Mouse (Mus musculus) CH12.LX (cell line): ENCODE measurements at regions not wholly inside any gene's neighbourhood (a gene's known extent, or its start where the extent isn't known, plus 50 kb on each side); places are given as distances from the start of the nearest gene placed in this dataset.

Source experiments
- DNase-seq: peaks from one replicate; pipeline ENCODE4 v3.0.0-alpha.2; 2013; ENCODE audit errors: extremely low read depth
- H3K27ac ChIP-seq: 2 replicates; pipeline ENCODE4 v1.5.1; 2012; ENCODE audit warnings: low read depth, mild to moderate bottlenecking, control low read depth, moderate library complexity; ENCODE audit not compliant: insufficient read depth
- H3K27me3 ChIP-seq: replicated peaks from 2 replicates; pipeline ENCODE3; 2012; ENCODE audit warnings: inconsistent platforms
- H3K36me3 ChIP-seq, 2 experiments: replicated peaks in 1 of 2; 2 replicates each; pipeline versions ENCODE3 to v1.6.1; 2012; ENCODE audit warnings: inconsistent platforms in 1 of 2, low read length in 1 of 2, mild to moderate bottlenecking in 1 of 2, mixed read lengths in 1 of 2, moderate library complexity in 1 of 2; ENCODE audit not compliant: control insufficient read depth in 1 of 2, insufficient read depth in 1 of 2
- H3K4me1 ChIP-seq, 2 experiments: 2 replicates each; pipeline ENCODE4 v1.6.1; 2012; ENCODE audit warnings: inconsistent platforms in 1 of 2, moderate library complexity in 1 of 2; ENCODE audit not compliant: insufficient read depth in 2 of 2, control insufficient read depth in 1 of 2
- H3K4me2 ChIP-seq: 2 replicates; pipeline ENCODE4 v1.6.1; 2012; ENCODE audit warnings: low read depth, mild to moderate bottlenecking, control low read depth; ENCODE audit not compliant: poor library complexity, insufficient read depth, severe bottlenecking
- H3K4me3 ChIP-seq, 3 experiments: fragments of 150-350 bp in 1 of 3; sonication (generic) in 1 of 3; replicated peaks in 1 of 3; 2 replicates each; pipeline versions ENCODE3 to v1.5.1; 2011 to 2012; ENCODE audit warnings: low read depth in 2 of 3, low read length in 2 of 3, mild to moderate bottlenecking in 2 of 3, moderate library complexity in 2 of 3, control low read depth in 1 of 3, improper control_type of control experiment in 1 of 3, inconsistent platforms in 1 of 3, mixed read lengths in 1 of 3; ENCODE audit not compliant: poor library complexity in 1 of 3
- H3K79me2 ChIP-seq: replicated peaks from 2 replicates; pipeline ENCODE4 v1.6.1; 2012; ENCODE audit warnings: mild to moderate bottlenecking, moderate library complexity; ENCODE audit not compliant: control insufficient read depth, poor library complexity, insufficient read depth, severe bottlenecking; ENCODE audit errors: extremely low read depth
- H3K9ac ChIP-seq: 2 replicates; pipeline ENCODE4 v1.6.1; 2012; ENCODE audit warnings: low read depth, mild to moderate bottlenecking, control low read depth, moderate library complexity; ENCODE audit not compliant: insufficient read depth
- H3K9me3 ChIP-seq: replicated peaks from 2 replicates; pipeline ENCODE3; 2012; ENCODE audit warnings: low read length, inconsistent platforms, mixed read lengths
- E2F4 ChIP-seq: IDR thresholded peaks from 2 replicates; pipeline ENCODE4 v1.6.1; 2011; ENCODE audit warnings: low read depth, low read length, improper control_type of control experiment; ENCODE audit not compliant: insufficient replicate concordance
- EP300 ChIP-seq: IDR thresholded peaks from 2 replicates; pipeline ENCODE4 v1.6.1; 2011; ENCODE audit warnings: low read length, improper control_type of control experiment
- ETS1 ChIP-seq: conservative IDR thresholded peaks from 2 replicates; pipeline ENCODE4 v1.6.1; 2012; ENCODE audit warnings: low read depth, mild to moderate bottlenecking, inconsistent platforms, low read length, improper control_type of control experiment, moderate library complexity
- GABPA ChIP-seq: IDR thresholded peaks from 2 replicates; pipeline ENCODE4 v1.6.1; 2012; ENCODE audit warnings: low read depth, low read length, improper control_type of control experiment, inconsistent platforms; ENCODE audit not compliant: insufficient replicate concordance
- HCFC1 ChIP-seq: IDR thresholded peaks from 2 replicates; pipeline ENCODE4 v1.6.1; 2012; ENCODE audit warnings: low read depth, mild to moderate bottlenecking, inconsistent platforms, low read length, improper control_type of control experiment
- IRF4 ChIP-seq: IDR thresholded peaks from 2 replicates; pipeline ENCODE4 v1.6.1; 2014; ENCODE audit warnings: low read depth, mild to moderate bottlenecking, inconsistent platforms, low read length, improper control_type of control experiment
- KAT2A ChIP-seq: IDR thresholded peaks from 2 replicates; pipeline ENCODE4 v1.6.1; 2012; ENCODE audit warnings: low read length, improper control_type of control experiment, inconsistent platforms; ENCODE audit not compliant: insufficient replicate concordance
- MAFK ChIP-seq: IDR thresholded peaks from 2 replicates; pipeline ENCODE4 v1.6.1; 2011; ENCODE audit warnings: low read length, improper control_type of control experiment; ENCODE audit not compliant: insufficient replicate concordance
- MAZ ChIP-seq: IDR thresholded peaks from 2 replicates; pipeline ENCODE4 v1.6.1; 2012; ENCODE audit warnings: low read depth, mild to moderate bottlenecking, inconsistent platforms, low read length, improper control_type of control experiment, moderate library complexity
- MYC ChIP-seq: IDR thresholded peaks from 2 replicates; pipeline ENCODE4 v1.6.1; 2011; ENCODE audit warnings: low read depth, mild to moderate bottlenecking, improper control_type of control experiment, low read length
- NRF1 ChIP-seq: IDR thresholded peaks from 2 replicates; pipeline ENCODE4 v1.6.1; 2014; ENCODE audit warnings: low read depth, mild to moderate bottlenecking, inconsistent platforms, low read length, improper control_type of control experiment, moderate library complexity
- PAX5 ChIP-seq: IDR thresholded peaks from 2 replicates; pipeline ENCODE4 v1.6.1; 2012; ENCODE audit warnings: low read length, inconsistent platforms, mixed read lengths
- POLR2A ChIP-seq: IDR thresholded peaks from 2 replicates; pipeline ENCODE4 v1.6.1; 2011; ENCODE audit warnings: low read depth, mild to moderate bottlenecking, improper control_type of control experiment, low read length
- POLR2AphosphoS2 ChIP-seq: IDR thresholded peaks from 2 replicates; pipeline ENCODE4 v1.6.1; 2011; ENCODE audit warnings: low read depth, low read length, improper control_type of control experiment
- SIN3A ChIP-seq: IDR thresholded peaks from 2 replicates; pipeline ENCODE4 v1.6.1; 2012; ENCODE audit warnings: low read length, improper control_type of control experiment, inconsistent platforms
- SMC3 ChIP-seq: IDR thresholded peaks from 2 replicates; pipeline ENCODE4 v1.6.1; 2011; ENCODE audit warnings: low read depth, low read length, improper control_type of control experiment
- TBP ChIP-seq: conservative IDR thresholded peaks from 2 replicates; pipeline ENCODE4 v1.6.1; 2011; ENCODE audit warnings: low read depth, low read length, improper control_type of control experiment
- TCF12 ChIP-seq: IDR thresholded peaks from 2 replicates; pipeline ENCODE4 v1.6.1; 2014; ENCODE audit warnings: low read depth, mild to moderate bottlenecking, inconsistent platforms, low read length, improper control_type of control experiment
- UBTF ChIP-seq: IDR thresholded peaks from 2 replicates; pipeline ENCODE4 v1.6.1; 2012; ENCODE audit warnings: low read depth, mild to moderate bottlenecking, inconsistent platforms, low read length, improper control_type of control experiment, moderate library complexity
- USF2 ChIP-seq: conservative IDR thresholded peaks from 2 replicates; pipeline ENCODE4 v1.6.1; 2011; ENCODE audit warnings: low read depth, low read length, improper control_type of control experiment
- ZKSCAN1 ChIP-seq: IDR thresholded peaks from 2 replicates; pipeline ENCODE4 v1.6.1; 2012; ENCODE audit warnings: low read depth, inconsistent platforms, low read length, improper control_type of control experiment, borderline replicate concordance
- ZNF384 ChIP-seq: IDR thresholded peaks from 2 replicates; pipeline ENCODE4 v1.6.1; 2012; ENCODE audit warnings: low read depth, low read length, improper control_type of control experiment, inconsistent platforms
- dilution Hi-C: fragments of 300-500 bp; cut with MboI; formaldehyde crosslinking; loops from 2 replicates; pipeline ENCODE4 v1.14.3; 2020; ENCODE audit warnings: low sequenced_read_pairs; ENCODE audit not compliant: extremely low pct_unique_long_range_greater_than_20kb, extremely low pct_ligation_motif_present
- in situ Hi-C: fragments of 300-500 bp; cut with MboI; formaldehyde crosslinking; loops from 3 replicates; pipeline ENCODE4 v1.14.3; 2019; ENCODE audit warnings: low sequenced_read_pairs, low pct_ligation_motif_present, low pct_unique_long_range_greater_than_20kb, mixed read lengths

DNA sequence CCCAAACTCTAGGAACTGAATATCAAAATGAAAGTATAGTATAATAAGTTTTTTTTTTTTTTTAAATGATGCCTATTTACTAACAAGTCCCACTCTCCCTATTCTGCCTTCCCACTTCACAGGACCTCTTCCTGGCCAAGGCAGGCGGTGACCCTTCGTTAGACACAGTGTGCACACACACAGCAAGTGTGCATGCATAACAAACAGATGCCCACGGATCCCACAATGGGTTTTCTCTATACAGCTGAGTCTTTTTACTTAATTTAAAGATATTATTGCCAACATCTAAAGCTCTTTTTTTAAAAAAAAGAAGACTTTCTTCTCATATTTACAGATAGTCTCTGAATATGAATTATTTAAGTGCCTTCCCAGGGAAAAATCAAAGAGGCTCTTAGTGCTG, 434.5 kb upstream of the Pou3f3 start:
- no peak overlapping the region for H3K4me3 ChIP-seq
- dilution Hi-C loops = no loop called here
- no peak overlapping the region for H3K27ac ChIP-seq
- no peaks in the 10 kb centered on the region for H3K4me1 ChIP-seq
- H3K4me2 ChIP-seq = no peak overlapping the region
- in situ Hi-C loops = no loop called here
- H3K9me3 ChIP-seq = peaks cover 58% of the 10 kb centered on the region
- H3K79me2 ChIP-seq = no peaks in the 10 kb centered on the region
- H3K27me3 ChIP-seq = no peaks in the 10 kb centered on the region
- H3K9ac ChIP-seq = no peak overlapping the region
- H3K36me3 ChIP-seq = no peaks in the 10 kb centered on the region
- no peak for DNase-seq
- TF ChIP-seq EP300 = no peak
- TF ChIP-seq SIN3A = no peak
- no peak for TF ChIP-seq HCFC1
- no peak for TF ChIP-seq MYC
- TF ChIP-seq IRF4 = no peak
- TF ChIP-seq GABPA = no peak
- no peak for TF ChIP-seq E2F4
- no peak for TF ChIP-seq SMC3
- no peak for TF ChIP-seq MAFK
- TF ChIP-seq PAX5 = no peak
- no peak for TF ChIP-seq KAT2A
- no peak for TF ChIP-seq ETS1
- TF ChIP-seq POLR2AphosphoS2 = no peak
- TF ChIP-seq TCF12 = no peak
- TF ChIP-seq TBP = no peak
- TF ChIP-seq UBTF = no peak
- TF ChIP-seq MAZ = no peak
- no peak for TF ChIP-seq ZNF384
- TF ChIP-seq USF2 = no peak
- TF ChIP-seq ZKSCAN1 = no peak

GRCm38 (mm10) chr1:42261800-42262199, 433.8 kb upstream of the Pou3f3 start:
- H3K27ac ChIP-seq = no peak overlapping the region
- H3K36me3 ChIP-seq = no peaks in the 10 kb centered on the region
- in situ Hi-C loops (no loop called here), dilution Hi-C loops (no loop called here)
- H3K79me2 ChIP-seq = no peaks in the 10 kb centered on the region
- H3K4me3 ChIP-seq = no peak overlapping the region
- TF ChIP-seq MAZ (no peak), NRF1 (no peak), POLR2A (no peak)
- no peaks in the 10 kb centered on the region for H3K4me1 ChIP-seq
- H3K27me3 ChIP-seq = no peaks in the 10 kb centered on the region
- H3K9ac ChIP-seq = no peak overlapping the region
- H3K9me3 ChIP-seq = peaks cover 60% of the 10 kb centered on the region
- no peak overlapping the region for H3K4me2 ChIP-seq
- DNase-seq = no peak
